Mouse (Mus musculus): ENCODE measurements around the gene Eif4a3. TPM values are rescaled to one million over a fixed set of nuclear protein-coding genes. Genes with fewer than 3 reads are reported as not detected.

The Eif4a3 gene
- total RNA-seq (2023), result 100 to 1,000 TPM; 120 to 140 TPM

DNA sequence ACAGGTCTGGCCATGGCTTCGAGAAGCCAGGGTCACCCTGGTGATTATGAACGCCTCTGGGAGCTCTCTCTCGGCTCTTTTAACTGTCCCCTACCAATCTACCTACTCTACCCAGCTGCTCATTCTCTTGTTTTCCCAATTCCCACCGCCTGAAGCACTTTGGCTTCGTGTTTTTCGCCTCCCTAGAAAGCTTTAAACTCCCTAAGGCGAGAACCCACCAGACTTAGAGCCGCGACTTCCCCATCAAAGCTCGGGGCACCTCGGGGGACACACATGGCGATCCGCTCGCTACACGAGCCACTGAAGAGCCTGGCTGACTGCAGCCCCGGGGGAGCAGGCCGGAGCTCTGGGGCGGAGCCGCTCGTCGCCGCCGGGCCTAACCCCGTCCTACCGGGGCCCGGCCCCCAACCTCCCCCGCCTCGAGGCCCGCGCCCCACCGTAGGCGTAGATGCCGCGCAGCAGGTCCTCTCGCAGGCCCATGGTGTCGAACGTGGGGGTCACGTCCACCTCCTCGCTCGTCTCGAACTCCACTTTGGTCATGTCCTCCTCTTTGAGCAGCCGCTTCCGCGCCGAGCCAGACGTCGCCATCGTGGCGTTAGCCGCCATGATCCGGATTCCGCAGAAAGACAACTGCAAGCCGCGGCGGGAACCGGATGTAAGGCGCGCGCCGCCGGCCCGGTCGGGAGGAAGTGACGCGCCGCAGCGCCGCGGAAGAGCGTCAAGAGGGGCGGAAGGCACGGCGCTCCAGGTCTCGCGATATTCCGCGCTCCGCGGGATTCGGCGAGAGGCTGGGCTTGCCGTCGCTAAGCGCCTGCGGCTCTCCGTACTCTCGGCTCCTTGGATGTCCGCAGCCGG, at the start of gene Eif4a3:
Gene Eif4a3, minus strand, starts transcription at position 699 of the 855 bp plus-strand sequence.

GRCm38 (mm10) chr11:119307658-119307867, 7.7 kb upstream of the Eif4a3 start, which contains the start of gene Card14:
Card14 (plus strand) TSS chr11:119307768.

GRCm38 (mm10) chr11:119267768-119268556, 31.9 kb downstream of the Eif4a3 start, which contains the start of gene Gaa:
Gaa (plus strand) TSS chr11:119267887.

Other genes starting within 250 kb of the Eif4a3 start
- gene Cbx4, start 213.9 kb downstream of the Eif4a3 start, total RNA-seq (2023), result 10 to 100 TPM; 55.6 to 63.1 TPM
- gene Tbc1d16, start 71.6 kb downstream of the Eif4a3 start, total RNA-seq (2023), result under 1 TPM; 0.42 to 0.64 TPM
- under 1 TPM; 0.48 to 0.55 TPM for gene Ccdc40, start 71.5 kb downstream of the Eif4a3 start, total RNA-seq (2023)
- 10 to 100 TPM; 28.2 to 32.2 TPM for gene Gaa, start 32.2 kb downstream of the Eif4a3 start, total RNA-seq (2023)
- gene Card14, start 7.7 kb upstream of the Eif4a3 start, total RNA-seq (2023), result not detected
- 10 to 100 TPM; 12.8 TPM for gene Sgsh, start 55.4 kb upstream of the Eif4a3 start, total RNA-seq (2023)
- 10 to 100 TPM in 1 of 2 experiments, 1 to 10 TPM in 1; 4.8 to 10.2 TPM for gene Slc26a11, start 55.5 kb upstream of the Eif4a3 start, total RNA-seq (2023)
- gene Rnf213, start 93.0 kb upstream of the Eif4a3 start, total RNA-seq (2023), result 10 to 100 TPM; 50.3 to 63.0 TPM
- gene Endov, start 191.3 kb upstream of the Eif4a3 start, total RNA-seq (2023), result 10 to 100 TPM; 13.5 to 17.6 TPM
- not detected for gene Nptx1, start 247.7 kb upstream of the Eif4a3 start, total RNA-seq (2023)